Mouse (Mus musculus) c-Kit-positive CD71-negative TER-119-negative erythroid progenitor cells, embryonic 14.5 days (primary cell): ENCODE data around the gene Gstm3.
A peak's percentile ranks its signal among the peaks of the same experiment; 100 is the strongest.

ENCODE experiments used
- DNase-seq: peaks from one replicate; pipeline ENCODE4 v3.0.0-alpha.2; 2013; ENCODE audit warnings: low read depth

The Gstm3 gene

DNA sequence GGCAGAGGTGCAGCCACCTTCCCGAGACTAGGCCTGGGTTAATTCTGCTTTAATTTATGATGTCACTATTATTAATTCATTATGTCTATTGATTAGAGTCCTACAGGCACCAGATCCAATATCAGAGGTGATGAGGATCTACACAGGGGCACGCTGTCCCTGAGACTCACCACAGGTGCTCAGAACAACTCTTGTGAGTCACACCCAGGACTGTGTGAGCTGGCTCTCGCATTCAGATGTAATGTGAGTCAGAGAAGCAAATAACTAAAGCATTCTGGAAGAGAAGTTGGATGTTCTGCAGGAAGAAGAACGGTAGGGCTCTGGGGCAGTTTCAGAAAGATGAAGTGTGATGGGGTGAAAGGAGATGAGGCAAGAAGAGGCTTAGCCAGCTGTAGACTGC is 39.8 kb downstream of the Gstm3 start:
- no peak for DNase-seq

DNA sequence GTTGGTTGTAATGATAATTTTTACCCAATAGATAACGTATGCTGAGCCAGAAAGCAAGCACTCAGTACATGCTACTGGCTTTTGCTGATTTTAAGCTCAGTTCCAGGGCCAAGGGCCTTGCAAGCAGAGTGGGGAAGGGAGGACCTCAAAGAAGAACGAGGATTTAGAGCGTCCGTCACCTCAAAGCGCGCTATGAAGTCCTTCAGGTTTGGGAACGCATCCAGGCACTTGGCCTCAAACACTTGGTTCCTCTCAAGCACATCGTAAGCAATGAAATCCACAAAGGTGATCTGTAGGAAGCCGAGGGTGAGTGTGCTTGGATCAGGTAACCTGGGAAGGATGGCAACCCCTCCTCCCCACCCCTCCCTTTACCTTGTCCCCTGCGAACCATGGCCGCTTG is 40.4 kb downstream of the Gstm3 start:
- DNase-seq = no peak

DNA sequence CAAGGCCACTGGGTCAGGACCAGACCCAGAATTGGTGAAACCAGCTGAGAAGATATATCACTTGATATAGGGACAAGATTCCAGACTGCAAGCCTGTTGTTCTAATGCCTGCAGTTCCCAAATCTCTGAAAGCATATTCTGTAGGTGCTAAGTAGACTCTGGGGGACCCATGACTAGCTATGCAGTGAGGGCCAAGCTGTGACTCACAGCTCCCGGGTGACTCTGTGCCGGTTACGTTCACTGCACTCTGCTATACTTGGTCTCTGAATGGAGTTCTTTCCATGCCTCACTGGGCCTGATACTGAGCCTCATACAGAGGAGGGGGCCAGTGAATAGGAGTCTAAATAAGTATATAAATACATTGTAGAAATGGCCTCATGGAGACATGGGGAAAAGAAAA is 41.2 kb downstream of the Gstm3 start:
- no peak for DNase-seq

DNA sequence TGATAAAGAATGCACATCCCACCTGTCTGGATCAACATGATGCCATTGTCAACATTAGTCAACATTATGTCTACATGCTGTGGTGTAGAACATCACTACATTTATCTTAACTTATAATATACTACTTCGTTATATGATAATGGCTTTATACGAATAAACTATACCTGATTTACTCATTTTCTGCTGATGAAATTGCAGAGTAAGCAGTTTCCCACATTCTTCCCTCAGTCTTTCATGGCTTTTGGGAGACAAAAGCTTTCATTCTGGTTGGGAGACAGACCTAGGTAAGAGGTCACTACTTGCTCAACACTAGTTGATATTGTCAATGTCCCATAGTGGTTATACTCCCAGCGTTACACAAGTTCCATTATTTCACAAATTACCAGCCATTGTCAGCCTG is 43.7 kb downstream of the Gstm3 start:
- no peak for DNase-seq

DNA sequence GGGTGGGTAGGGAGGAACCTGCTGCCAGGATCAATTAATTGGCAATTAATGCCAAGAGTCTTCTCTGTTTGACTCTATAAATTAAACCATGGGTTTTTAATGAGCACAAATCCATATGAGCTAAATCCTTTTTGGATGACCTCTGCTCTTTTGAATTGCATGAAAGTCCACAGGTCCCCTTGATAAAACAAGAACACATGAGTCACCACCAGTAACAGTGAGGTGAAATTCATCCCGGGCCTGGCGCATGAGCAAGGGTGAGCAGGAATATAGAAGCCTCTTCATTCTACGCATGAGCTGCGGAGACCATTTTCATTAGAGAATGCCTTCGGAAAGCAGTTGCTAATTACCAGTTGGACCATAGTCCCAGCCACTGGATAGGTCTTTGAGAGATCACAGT is 48.7 kb downstream of the Gstm3 start:
- no peak for DNase-seq

DNA sequence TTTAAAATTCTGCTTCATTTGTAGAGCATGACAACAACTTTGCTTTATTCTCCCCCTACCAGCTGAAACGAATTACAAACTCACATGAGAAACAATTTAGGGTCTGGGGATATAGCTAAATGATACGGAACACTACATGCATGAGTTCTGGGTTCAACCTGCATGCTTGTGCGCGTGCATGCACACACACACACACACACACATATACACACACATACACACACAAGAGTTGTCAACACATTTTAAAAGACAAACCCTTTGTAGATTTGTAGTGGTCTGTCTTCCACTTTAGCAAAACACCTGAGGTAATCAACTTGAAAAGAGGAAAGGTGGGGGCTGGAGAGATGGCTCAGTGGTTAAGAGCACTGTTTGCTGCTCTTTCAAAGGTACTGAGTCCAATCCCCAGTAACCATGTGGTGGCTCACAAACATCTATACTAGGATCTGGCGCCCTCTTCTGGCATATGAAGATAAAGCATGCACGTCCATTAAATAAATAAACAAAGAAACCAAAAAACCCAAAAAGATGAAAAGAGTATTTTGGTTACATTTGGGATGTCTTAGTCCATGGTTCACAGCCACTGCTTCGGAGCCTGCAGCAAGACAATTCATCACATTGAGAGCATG is 51.2 kb downstream of the Gstm3 start:
- peak; percentile 65 for DNase-seq

DNA sequence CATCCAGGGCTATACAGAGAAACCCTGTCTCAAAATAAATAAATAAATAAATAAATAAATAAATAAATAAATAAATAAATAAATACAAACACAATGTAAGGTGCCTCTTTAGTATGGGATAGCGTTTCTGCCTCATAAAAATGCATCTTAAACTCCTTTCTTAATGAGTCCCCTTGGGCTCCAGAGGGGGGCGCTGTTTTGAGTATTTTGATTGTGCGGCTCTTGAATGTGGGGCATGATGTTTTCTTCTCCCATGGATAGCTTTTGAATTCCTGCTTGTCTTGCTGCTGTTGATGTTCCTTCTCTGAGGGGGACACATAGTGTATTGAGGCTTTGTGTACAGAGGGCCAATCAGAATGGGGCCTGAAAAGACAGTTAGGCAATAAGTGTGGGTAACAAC is 52.0 kb downstream of the Gstm3 start:
- DNase-seq = no peak

DNA sequence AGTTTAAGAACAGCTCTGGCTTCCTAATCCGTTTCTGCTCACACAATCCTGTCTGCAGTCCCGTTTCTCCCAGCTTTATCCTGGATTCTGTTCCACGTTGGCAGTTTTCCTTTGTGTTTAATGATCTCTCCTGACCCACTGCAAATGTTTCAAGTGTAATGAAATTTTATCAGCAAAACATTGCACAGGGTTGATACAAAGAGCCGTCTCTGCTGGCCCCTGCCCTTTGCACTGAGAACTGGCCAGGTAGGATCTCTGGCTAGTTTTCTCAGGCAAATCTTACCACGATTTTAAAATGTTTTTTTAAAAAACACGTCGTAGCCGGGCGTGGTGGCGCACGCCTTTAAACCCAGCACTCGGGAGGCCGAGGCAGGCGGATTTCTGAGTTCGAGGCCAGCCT is 52.4 kb downstream of the Gstm3 start:
- no peak for DNase-seq
